Mouse (Mus musculus): ENCODE data around the gene Ctnnbl1.

GRCm38 (mm10) chr2:157914889-157915517, 177.8 kb downstream of the Ctnnbl1 start:
- TF ChIP-seq CTCF (IDR thresholded peaks at IDR 0.05; ENCODE audit: low read depth, low read length) (no peak), POLR2A (IDR thresholded peaks at IDR 0.05; ENCODE audit: borderline replicate concordance, low read depth, low read length) (no peak)

Data from bone marrow macrophage, adult 2 months (primary cell).